ENCODE assay signal across 9 mouse cellular contexts in the genomic region with DNA sequence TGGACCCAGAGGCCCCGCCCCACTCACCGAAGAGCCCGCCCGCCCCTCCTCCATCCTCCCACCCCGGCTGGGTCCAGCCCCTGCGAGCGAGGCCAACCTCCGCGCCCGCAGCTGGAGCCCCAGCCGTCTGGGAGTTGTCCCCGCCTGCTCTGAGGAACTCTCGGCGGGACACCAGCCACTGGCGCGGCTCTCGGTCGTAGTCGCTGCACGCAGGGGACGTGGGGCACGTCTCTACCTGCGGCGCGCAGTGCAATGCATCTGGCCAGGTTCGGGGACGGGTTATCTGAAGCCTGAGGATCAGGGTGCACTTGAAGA. TPM values are rescaled to one million over a fixed set of nuclear protein-coding genes. Genes with fewer than 3 reads are reported as not detected.
DNase-seq lines count a peak whose midpoint lies in the region; ATAC-seq lines count a peak whose summit lies in the region.
"Had no signal": no experiment of that assay in that cellular context is flagged by ENCODE, and none has a peak within 500 bp of the region (broad histone marks: within the 10 kb centered on the region; RNA-seq: fewer than 3 reads in every experiment).

No protein-coding gene starts in this region.

- H3K9ac ChIP-seq in intestine, embryonic 14.5 days (ENCODE audit: low read length), result peak overlapping the region; percentile 86
- peak overlapping the region; percentile 41; the same call in 1 of the 2 replicates for H3K9ac ChIP-seq in liver, embryonic 16.5 days (ENCODE audit: low read depth, low read length)
- H3K9ac ChIP-seq in neural tube, embryonic 14.5 days (replicated peaks; ENCODE audit: low read depth, low read length), result peak overlapping the region; percentile 44

- H3K27me3 ChIP-seq in intestine, embryonic 14.5 days (replicated peaks; ENCODE audit: control insufficient read depth, insufficient read depth, low read length), result peaks cover 25% of the 10 kb centered on the region
- peaks cover 78% of the 10 kb centered on the region for H3K27me3 ChIP-seq in liver, embryonic 16.5 days (ENCODE audit: control insufficient read depth, insufficient read depth, low read depth, low read length)
- H3K27me3 ChIP-seq in neural tube, embryonic 14.5 days (ENCODE audit: control insufficient read depth, insufficient read depth, low read length), result peaks cover 43% of the 10 kb centered on the region

- peak overlapping the region; percentile 73 for H3K4me2 ChIP-seq in intestine, embryonic 14.5 days (ENCODE audit: low read length)
- H3K4me2 ChIP-seq in liver, embryonic 16.5 days (ENCODE audit: low read depth, low read length), result peak overlapping the region; percentile 65
- H3K4me2 ChIP-seq in neural tube, embryonic 14.5 days (ENCODE audit: low read depth, low read length), result peak overlapping the region; percentile 89

- H3K27ac ChIP-seq in brown adipose tissue, adult 24 weeks (replicated peaks; ENCODE audit: low read depth, low read length), result no peak overlapping the region
- H3K27ac ChIP-seq in intestine, embryonic 14.5 days (ENCODE audit: low read depth), result peak overlapping the region; percentile 91
- no peak overlapping the region for H3K27ac ChIP-seq in liver, embryonic 16.5 days (ENCODE audit: low read length)
- no peak overlapping the region for H3K27ac ChIP-seq in neural tube, embryonic 14.5 days (ENCODE audit: low read depth, low read length)

- ATAC-seq in intestine, embryonic 14.5 days (replicated peaks; ENCODE audit: low FRiP score, low TSS enrichment, low read depth), result peak; percentile 89
- peak; percentile 90 for ATAC-seq in liver, embryonic 16.5 days (ENCODE audit: low read depth)
- ATAC-seq in neural tube, embryonic 14.5 days (ENCODE audit: low read depth), result peak; percentile 78

- intact Hi-C loops in gastrocnemius, postnatal 36 days (cut with DNase I), result loop anchor here (5.0 to 10.0 kb wide), 2 partner anchors 177 to 390 kb away; no protein-coding TSS in a partner anchor

- no peaks in the 10 kb centered on the region for H3K9me3 ChIP-seq in intestine, embryonic 14.5 days (ENCODE audit: control insufficient read depth, low read length)
- H3K9me3 ChIP-seq in liver, embryonic 16.5 days (replicated peaks; ENCODE audit: control insufficient read depth, low read length), result no peaks in the 10 kb centered on the region
- H3K9me3 ChIP-seq in neural tube, embryonic 14.5 days (ENCODE audit: control insufficient read depth, low read length), result no peaks in the 10 kb centered on the region

- WGBS in intestine, embryonic 14.5 days, result under 1% methylated on average over 26 of the region's 27 CpGs
- 0% methylated on average over 23 of the region's 27 CpGs for WGBS in liver, embryonic 16.5 days (ENCODE audit: insufficient replicate concordance)
- WGBS in neural tube, embryonic 14.5 days, result under 1% methylated on average over 27 of the region's 27 CpGs

- peaks cover 2% of the 10 kb centered on the region; the same call in 1 of the 2 replicates for H3K4me1 ChIP-seq in brown adipose tissue, adult 24 weeks (ENCODE audit: control insufficient read depth, insufficient read depth, insufficient read length, low read length)
- H3K4me1 ChIP-seq in intestine, embryonic 14.5 days (replicated peaks; ENCODE audit: control insufficient read depth, insufficient read depth, low read length), result no peaks in the 10 kb centered on the region
- H3K4me1 ChIP-seq in liver, embryonic 16.5 days (ENCODE audit: control insufficient read depth, low read depth, low read length), result no peaks in the 10 kb centered on the region; the same call in 1 of the 2 replicates
- H3K4me1 ChIP-seq in neural tube, embryonic 14.5 days (ENCODE audit: control insufficient read depth, insufficient read depth, low read length), result peaks cover 18% of the 10 kb centered on the region; the same call in 1 of the 2 replicates

- H3K36me3 ChIP-seq in intestine, embryonic 14.5 days (ENCODE audit: control insufficient read depth, insufficient read depth, low read length), result peaks cover 18% of the 10 kb centered on the region
- no peaks in the 10 kb centered on the region for H3K36me3 ChIP-seq in liver, embryonic 16.5 days (ENCODE audit: control insufficient read depth, insufficient read depth)
- H3K36me3 ChIP-seq in neural tube, embryonic 14.5 days (ENCODE audit: control insufficient read depth, insufficient read depth, low read length), result no peaks in the 10 kb centered on the region

- DNase-seq in cerebellum, postnatal 25 days, result peak; percentile 25 to 48
- no peak for DNase-seq in cerebellum, adult 18-20 months
- peak; percentile 78 to 83 for DNase-seq in gastrocnemius, postnatal 36 days
- no peak for DNase-seq in intestine, embryonic 14.5 days (ENCODE audit: low spot score)
- no peak for DNase-seq in T-cell, adult 2 months (ENCODE audit: low spot score)

- H3K4me3 ChIP-seq in brown adipose tissue, adult 24 weeks (ENCODE audit: insufficient read depth, low read depth, low read length), result peak overlapping the region; percentile 63
- H3K4me3 ChIP-seq in intestine, embryonic 14.5 days (ENCODE audit: low read depth, low read length), result peak overlapping the region; percentile 60
- peak overlapping the region; percentile 57 for H3K4me3 ChIP-seq in liver, embryonic 16.5 days (ENCODE audit: low read depth, low read length)
- H3K4me3 ChIP-seq in neural tube, embryonic 14.5 days (ENCODE audit: low read depth, low read length), result peak overlapping the region; percentile 54

RNA-seq across cellular contexts. Expression of a gene that starts 3.2 kb away (rescaled TPM):
- 1.6 TPM in 1 of 2 replicates, not detected in the other for polyA plus RNA-seq in brown adipose tissue, adult 24 weeks (2012; ENCODE audit: insufficient read depth, insufficient read length, missing spikeins)
- 1 to 10 TPM; 6.7 to 8.9 TPM for total RNA-seq in gastrocnemius, postnatal 36 days (2021)
- 62.9 and 71.5 TPM in 2 replicates for polyA plus RNA-seq in intestine, embryonic 14.5 days (2014; fragmentation: Nextera tagmentation; extraction: Ambion mirVana)
- 1.1 and 1.8 TPM in 2 replicates for polyA plus RNA-seq in liver, embryonic 16.5 days (2015; fragmentation: Nextera tagmentation; extraction: Ambion mirVana)
- polyA plus RNA-seq in neural tube, embryonic 14.5 days (2014; fragmentation: Nextera tagmentation; extraction: Ambion mirVana), result 2.2 and 4.3 TPM in 2 replicates

RNA-seq across cellular contexts. Expression of a gene that starts 8.1 kb away (rescaled TPM):
- polyA plus RNA-seq in brown adipose tissue, adult 24 weeks (2012; ENCODE audit: insufficient read depth, insufficient read length, missing spikeins), result not detected in 2 replicates
- total RNA-seq in gastrocnemius, postnatal 36 days (2021), result not detected
- polyA plus RNA-seq in intestine, embryonic 14.5 days (2014; fragmentation: Nextera tagmentation; extraction: Ambion mirVana), result 0.69 and 1.2 TPM in 2 replicates
- not detected in 2 replicates for polyA plus RNA-seq in liver, embryonic 16.5 days (2015; fragmentation: Nextera tagmentation; extraction: Ambion mirVana)
- not detected in 2 replicates for polyA plus RNA-seq in neural tube, embryonic 14.5 days (2014; fragmentation: Nextera tagmentation; extraction: Ambion mirVana)
- total RNA-seq: heart, adult 18-20 months had no signal

Comparison
In these comparisons a context has a peak if more than half of its experiments do, and no peak if none do; other contexts are left out.
1. DNase-seq: peak in cerebellum, postnatal 25 days (2 of 2) and gastrocnemius, postnatal 36 days (2 of 2); none in cerebellum, adult 18-20 months (0 of 2), intestine, embryonic 14.5 days (single experiment) and T-cell, adult 2 months (single experiment).
2. RNA of a gene that starts 3.2 kb away (polyA plus RNA-seq): 62.9 to 71.5 TPM in intestine, embryonic 14.5 days; 2.2 to 4.3 TPM in neural tube, embryonic 14.5 days, 1.1 to 1.8 TPM in liver, embryonic 16.5 days and 1.6 TPM in brown adipose tissue, adult 24 weeks; every median in the first group is over 10 times any median in the second.
3. Peak in every context shown above with its lines, with median percentiles within 50 percentile points of each other: H3K4me3 ChIP-seq, ATAC-seq, H3K4me2 ChIP-seq and H3K9ac ChIP-seq.